Mouse (Mus musculus) heart, embryonic 13.5 days (tissue): Measurements from ENCODE around the gene Asb16. TPM values are rescaled to one million over a fixed set of nuclear protein-coding genes. Genes with fewer than 3 reads are reported as not detected.

Experiments
- ATAC-seq: fragments of 200-750 bp; cut with Nextera tagmentation; 2 replicates; pipeline ENCODE4 v1.8.0; 2017; ENCODE audit warnings: moderate TSS enrichment; ENCODE audit not compliant: insufficient number of reproducible peaks, low FRiP score, low TSS enrichment; ENCODE audit errors: extremely low read depth
- H3K27ac ChIP-seq: fragments of 300-500 bp; sonication (generic); replicated peaks from 2 replicates; pipeline ENCODE4 v1.5.1; 2015; ENCODE audit warnings: moderate library complexity, mild to moderate bottlenecking, inconsistent platforms
- H3K27me3 ChIP-seq: fragments of 300-500 bp; sonication (generic); replicated peaks from 2 replicates; pipeline ENCODE4 v1.6.1; 2015; ENCODE audit warnings: mild to moderate bottlenecking, inconsistent platforms
- H3K36me3 ChIP-seq: fragments of 300-500 bp; sonication (generic); 2 replicates; pipeline ENCODE4 v1.6.1; 2015; ENCODE audit warnings: mild to moderate bottlenecking, inconsistent platforms
- H3K4me1 ChIP-seq: fragments of 300-500 bp; sonication (generic); 2 replicates; pipeline ENCODE4 v1.6.1; 2015; ENCODE audit warnings: inconsistent platforms
- H3K4me2 ChIP-seq: fragments of 300-500 bp; sonication (generic); 2 replicates; pipeline ENCODE4 v1.6.1; 2015; ENCODE audit warnings: inconsistent platforms, mild to moderate bottlenecking, moderate library complexity
- H3K4me3 ChIP-seq: fragments of 300-500 bp; sonication (generic); 2 replicates; pipeline ENCODE4 v1.5.1; 2015; ENCODE audit warnings: moderate library complexity, mild to moderate bottlenecking, inconsistent platforms
- H3K9ac ChIP-seq: fragments of 300-500 bp; sonication (generic); 2 replicates; pipeline ENCODE4 v1.6.1; 2015; ENCODE audit warnings: inconsistent platforms, mild to moderate bottlenecking, moderate library complexity
- H3K9me3 ChIP-seq: fragments of 300-500 bp; sonication (generic); 2 replicates; pipeline ENCODE4 v1.6.1; 2016; ENCODE audit warnings: inconsistent platforms
- WGBS: fragments of 180-500 bp; shearing (Covaris S2); methylation state at CpG from one replicate; pipeline ENCODE4 v1.1.7; 2015; ENCODE audit warnings: mixed read lengths; 5-methylcytosine and 5-hydroxymethylcytosine counted together
- polyA plus RNA-seq: library from polyadenylated mRNA; unstranded; fragments of >200 nt; fragmentation: Nextera tagmentation; extraction: Ambion mirVana; gene quantifications from 2 replicates; pipeline ENCODE4 v1.2.1, GENCODE M21; 2015

Asb16 gene
- 0.09 TPM in 1 of 2 replicates, not detected in the other for polyA plus RNA-seq

GRCm38 (mm10) chr11:102268520-102269244 is at the start of gene Asb16:
Gene Asb16, plus strand, starts transcription at chr11:102268743.
- Histone ChIP-seq H3K9me3 (no peaks in the 10 kb centered on the region), H3K4me1 (peaks cover 17% of the 10 kb centered on the region), H3K4me2 (peak within 1 kb of the TSS; percentile 9; the same call in 1 of the 2 replicates), H3K4me3 (no peak within 1 kb of the TSS), H3K36me3 (peaks cover 4% of the 10 kb centered on the region; the same call in 1 of the 2 replicates), H3K27ac (0 out of 2 replicates have a peak within 1 kb of the TSS, but pooled peaks have one; percentile 28), H3K9ac (peak within 1 kb of the TSS; percentile 37; the same call in 1 of the 2 replicates), H3K27me3 (no peaks in the 10 kb centered on the region; the same call in 1 of the 2 replicates)
- 82% methylated on average over 12 of the region's 12 CpGs for WGBS
- ATAC-seq, result no peak

GRCm38 (mm10) chr11:102218783-102219182 is 49.8 kb upstream of the Asb16 start:
- H3K4me2 ChIP-seq, result peak overlapping the region; percentile 86
- peaks cover 96% of the 10 kb centered on the region for H3K4me1 ChIP-seq
- H3K9me3 ChIP-seq, result no peaks in the 10 kb centered on the region
- ATAC-seq, result peak; percentile 70
- H3K27me3 ChIP-seq, result no peaks in the 10 kb centered on the region
- peak overlapping the region; percentile 63 for H3K4me3 ChIP-seq
- peak overlapping the region; percentile 98 for H3K27ac ChIP-seq
- peaks cover 21% of the 10 kb centered on the region for H3K36me3 ChIP-seq
- WGBS, result 0% methylated on average over 10 of the region's 10 CpGs
- peak overlapping the region; percentile 89 for H3K9ac ChIP-seq

GRCm38 (mm10) chr11:102219247-102219993 is 49.1 kb upstream of the Asb16 start:
- Histone ChIP-seq H3K9ac (peak overlapping the region; percentile 77), H3K4me3 (peak overlapping the region; percentile 63), H3K4me1 (peaks cover 96% of the 10 kb centered on the region), H3K36me3 (peaks cover 26% of the 10 kb centered on the region), H3K9me3 (no peaks in the 10 kb centered on the region), H3K27ac (peak overlapping the region; percentile 98), H3K4me2 (peak overlapping the region; percentile 86), H3K27me3 (no peaks in the 10 kb centered on the region)
- ATAC-seq, result no peak; the same call in 1 of the 2 replicates
- 42% methylated on average over 14 of the region's 14 CpGs for WGBS

- peaks cover 96% of the 10 kb centered on the region for H3K4me1 ChIP-seq
- peak overlapping the region; percentile 86 for H3K4me2 ChIP-seq
- H3K9ac ChIP-seq, result peak overlapping the region; percentile 77; the same call in 1 of the 2 replicates
- WGBS, result 28% methylated on average over 4 of the region's 4 CpGs
- peak overlapping the region; percentile 98 for H3K27ac ChIP-seq
- H3K36me3 ChIP-seq, result peaks cover 26% of the 10 kb centered on the region
- H3K4me3 ChIP-seq, result peak overlapping the region; percentile 63
- ATAC-seq, result peak; percentile 12; the same call in 1 of the 2 replicates
- no peaks in the 10 kb centered on the region for H3K9me3 ChIP-seq
- no peaks in the 10 kb centered on the region for H3K27me3 ChIP-seq
Observed at GRCm38 (mm10) chr11:102219994-102220346, 48.6 kb upstream of the Asb16 start.

GRCm38 (mm10) chr11:102220451-102220850 is 48.1 kb upstream of the Asb16 start:
- 32% methylated on average over 6 of the region's 6 CpGs for WGBS
- H3K4me3 ChIP-seq, result no peak overlapping the region; the same call in 1 of the 2 replicates
- peaks cover 26% of the 10 kb centered on the region for H3K36me3 ChIP-seq
- H3K9me3 ChIP-seq, result no peaks in the 10 kb centered on the region
- ATAC-seq, result no peak
- H3K4me2 ChIP-seq, result peak overlapping the region; percentile 86
- H3K27ac ChIP-seq, result peak overlapping the region; percentile 98
- H3K27me3 ChIP-seq, result no peaks in the 10 kb centered on the region
- peak overlapping the region; percentile 45; the same call in 1 of the 2 replicates for H3K9ac ChIP-seq
- peaks cover 96% of the 10 kb centered on the region for H3K4me1 ChIP-seq

- no peaks in the 10 kb centered on the region for H3K9me3 ChIP-seq
- no peaks in the 10 kb centered on the region for H3K27me3 ChIP-seq
- H3K27ac ChIP-seq, result 0 out of 2 replicates have a peak overlapping the region, but pooled peaks have one; percentile 2
- peaks cover 26% of the 10 kb centered on the region for H3K36me3 ChIP-seq
- 79% methylated on average over 8 of the region's 8 CpGs for whole genome bisulfite sequencing
- no peak overlapping the region for H3K4me3 ChIP-seq
- H3K9ac ChIP-seq, result peak overlapping the region; percentile 61; the same call in 1 of the 2 replicates
- H3K4me2 ChIP-seq, result no peak overlapping the region
- peaks cover 96% of the 10 kb centered on the region for H3K4me1 ChIP-seq
- ATAC-seq, result no peak
Observed at GRCm38 (mm10) chr11:102221243-102221953, 47.1 kb upstream of the Asb16 start.

- Histone ChIP-seq H3K27me3 (no peaks in the 10 kb centered on the region), H3K27ac (0 out of 2 replicates have a peak overlapping the region, but pooled peaks have one; percentile 2), H3K36me3 (peaks cover 26% of the 10 kb centered on the region), H3K9me3 (no peaks in the 10 kb centered on the region), H3K4me3 (no peak overlapping the region), H3K4me2 (no peak overlapping the region), H3K9ac (peak overlapping the region; percentile 61), H3K4me1 (peaks cover 97% of the 10 kb centered on the region)
- WGBS, result 57% methylated on average over 8 of the region's 8 CpGs
- ATAC-seq, result no peak
Observed at GRCm38 (mm10) chr11:102221954-102222351, 46.6 kb upstream of the Asb16 start.

GRCm38 (mm10) chr11:102223166-102223565 is 45.4 kb upstream of the Asb16 start:
- ATAC-seq, result no peak
- Histone ChIP-seq H3K4me3 (no peak overlapping the region; the same call in 1 of the 2 replicates), H3K36me3 (peaks cover 26% of the 10 kb centered on the region), H3K4me2 (peak overlapping the region; percentile 0; the same call in 1 of the 2 replicates), H3K9me3 (no peaks in the 10 kb centered on the region), H3K27ac (no peak overlapping the region), H3K27me3 (no peaks in the 10 kb centered on the region), H3K4me1 (peaks cover 97% of the 10 kb centered on the region), H3K9ac (peak overlapping the region; percentile 34; the same call in 1 of the 2 replicates)
- 25% methylated on average over 6 of the region's 6 CpGs for whole genome bisulfite sequencing

- Histone ChIP-seq H3K27ac (peak overlapping the region; percentile 39), H3K36me3 (peaks cover 26% of the 10 kb centered on the region), H3K9ac (peak overlapping the region; percentile 72), H3K9me3 (no peaks in the 10 kb centered on the region), H3K27me3 (no peaks in the 10 kb centered on the region), H3K4me3 (peak overlapping the region; percentile 38), H3K4me1 (peaks cover 97% of the 10 kb centered on the region), H3K4me2 (peak overlapping the region; percentile 67)
- ATAC-seq, result no peak
- WGBS, result 6% methylated on average over 22 of the region's 22 CpGs
Observed at GRCm38 (mm10) chr11:102224686-102225085, 43.9 kb upstream of the Asb16 start.

- Histone ChIP-seq H3K27me3 (no peaks in the 10 kb centered on the region), H3K4me2 (peak overlapping the region; percentile 67), H3K9me3 (no peaks in the 10 kb centered on the region), H3K27ac (peak overlapping the region; percentile 39), H3K36me3 (peaks cover 26% of the 10 kb centered on the region), H3K4me1 (peaks cover 92% of the 10 kb centered on the region), H3K4me3 (peak overlapping the region; percentile 38), H3K9ac (peak overlapping the region; percentile 72)
- 64% methylated on average over 5 of the region's 5 CpGs for WGBS
- ATAC-seq, result no peak
Observed at GRCm38 (mm10) chr11:102225221-102225620, 43.3 kb upstream of the Asb16 start.
